Mouse (Mus musculus): ENCODE measurements around the gene Rasal1.

Rasal1 gene

GRCm38 (mm10) chr5:120621846-120622197, 26.8 kb upstream of the Rasal1 start:
- no peak for DNase-seq (ENCODE audit: low spot score in 2 of 2)

- DNase-seq (ENCODE audit: low spot score in 2 of 2) = no peak
Measured at GRCm38 (mm10) chr5:120622198-120622851, 26.3 kb upstream of the Rasal1 start.

DNA sequence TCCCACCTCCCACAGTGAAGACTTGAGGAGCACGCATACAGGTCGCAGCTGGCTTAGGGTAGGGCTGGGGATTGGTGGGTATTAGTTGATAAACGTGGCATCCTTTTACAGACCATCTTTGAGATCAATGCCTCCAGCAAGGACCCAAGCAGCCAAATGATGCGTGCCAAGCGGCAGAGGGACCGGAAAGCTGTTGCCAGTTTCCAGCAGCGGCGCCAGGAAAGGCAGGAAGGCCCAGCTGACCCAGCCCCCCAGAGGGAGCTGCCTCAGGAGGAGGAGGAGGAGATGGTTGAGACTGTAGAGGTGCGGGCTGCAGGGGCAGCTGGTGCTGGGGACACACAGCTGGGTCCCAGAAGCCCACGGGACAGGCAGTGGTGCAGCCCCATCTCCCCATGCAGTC, 24.2 kb upstream of the Rasal1 start:
- no peak for DNase-seq (ENCODE audit: low spot score in 2 of 2)

- no peak for DNase-seq (ENCODE audit: low spot score in 2 of 2)
Measured at GRCm38 (mm10) chr5:120626399-120626798, 22.2 kb upstream of the Rasal1 start.

GRCm38 (mm10) chr5:120627515-120628300, 20.9 kb upstream of the Rasal1 start:
- DNase-seq (ENCODE audit: low spot score in 2 of 2) = no peak

GRCm38 (mm10) chr5:120628624-120629023, 20.0 kb upstream of the Rasal1 start:
- DNase-seq (ENCODE audit: low spot score in 2 of 2) = no peak

- no peak for DNase-seq (ENCODE audit: low spot score in 2 of 2)
Measured at GRCm38 (mm10) chr5:120631128-120631527, 17.5 kb upstream of the Rasal1 start.

- no peak for DNase-seq (ENCODE audit: low spot score in 2 of 2)
Measured at GRCm38 (mm10) chr5:120631892-120632291, 16.7 kb upstream of the Rasal1 start.

DNA sequence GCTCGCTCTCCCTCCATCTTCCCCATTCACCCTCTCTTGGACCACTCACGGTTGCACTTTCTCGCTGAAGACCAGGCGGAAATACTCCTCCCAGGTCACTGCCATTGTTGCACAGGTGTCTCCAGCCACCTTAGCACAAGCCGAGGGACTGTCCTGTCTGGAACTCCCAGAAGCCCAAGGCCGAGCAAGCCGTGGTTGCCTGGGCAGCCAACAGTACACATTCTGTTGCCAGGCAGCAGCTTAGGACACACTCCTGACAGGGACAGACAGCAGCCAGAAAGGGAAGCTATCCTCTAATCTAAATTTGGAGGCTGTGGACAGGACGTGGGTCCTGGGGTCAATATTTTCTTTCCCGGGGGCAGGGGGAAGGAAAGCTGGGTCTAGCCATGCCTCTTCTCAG, 14.5 kb upstream of the Rasal1 start, which contains the start of gene Cfap73:
Gene Cfap73 (minus strand): TSS at position 105 of the 400 bp plus-strand sequence.
- DNase-seq (ENCODE audit: low spot score in 2 of 2) = no peak

GRCm38 (mm10) chr5:120634860-120635259, 13.8 kb upstream of the Rasal1 start:
- no peak for DNase-seq (ENCODE audit: low spot score in 2 of 2)

GRCm38 (mm10) chr5:120635633-120636032, 13.0 kb upstream of the Rasal1 start:
- no peak for DNase-seq (ENCODE audit: low spot score in 2 of 2)

GRCm38 (mm10) chr5:120640094-120640493, 8.5 kb upstream of the Rasal1 start:
- DNase-seq (ENCODE audit: low spot score in 2 of 2) = no peak

DNA sequence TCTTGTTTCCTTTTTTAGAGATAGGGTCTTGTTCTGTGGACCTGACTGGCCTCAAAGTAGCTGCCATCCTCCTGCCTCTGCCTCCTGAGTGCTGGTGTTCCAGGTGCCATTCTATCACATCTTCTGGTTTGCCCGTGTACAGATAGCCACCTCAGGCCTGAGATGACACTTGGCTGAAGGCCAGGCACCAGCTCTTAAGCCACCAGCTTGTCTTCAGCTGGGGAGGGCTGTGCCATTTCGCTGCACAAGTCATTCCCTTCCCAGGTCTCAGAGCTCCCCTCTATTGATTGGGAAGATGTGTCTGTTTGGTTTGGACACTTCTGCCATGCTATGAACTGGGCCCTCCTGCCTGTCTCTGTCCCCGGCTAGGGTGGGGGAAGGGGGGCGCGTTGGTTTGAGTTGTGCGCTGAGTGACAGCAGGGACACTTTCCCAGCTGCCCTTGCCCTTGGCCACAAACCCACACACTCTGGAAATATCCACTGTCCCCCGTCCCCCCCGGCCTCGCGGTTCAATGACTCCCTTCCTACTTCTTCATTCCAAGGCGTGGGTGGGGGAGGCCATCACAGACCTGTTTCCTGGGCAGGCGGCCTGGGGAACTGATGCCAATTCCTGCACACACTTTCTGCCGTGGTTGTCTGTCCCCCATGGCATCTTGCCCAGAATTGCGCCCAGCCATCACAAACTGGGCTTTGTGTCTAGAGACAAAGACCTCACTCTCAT, 5.1 kb upstream of the Rasal1 start:
- no peak for DNase-seq (ENCODE audit: low spot score in 2 of 2)

GRCm38 (mm10) chr5:120644227-120644626, 4.4 kb upstream of the Rasal1 start:
- DNase-seq (ENCODE audit: low spot score in 2 of 2) = no peak

DNA sequence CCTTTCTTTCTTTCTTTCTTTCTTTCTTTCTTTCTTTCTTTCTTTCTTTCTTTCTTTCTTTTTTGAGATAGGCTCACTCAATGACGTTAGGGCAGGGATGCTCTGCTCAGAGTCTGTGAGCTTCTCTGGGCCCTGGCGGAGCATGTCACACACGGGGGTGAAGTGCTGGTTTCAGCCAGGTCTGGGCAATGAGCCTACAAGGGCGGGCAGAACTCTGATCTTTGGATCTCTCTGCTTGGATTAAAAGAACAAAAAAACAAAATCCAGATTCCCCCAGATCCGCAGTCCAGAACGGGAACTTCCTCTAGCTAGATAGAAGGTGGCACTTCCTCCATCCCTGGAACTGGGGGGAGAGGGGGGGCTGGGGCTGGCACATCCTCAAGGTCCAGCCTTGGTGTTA, 2.8 kb upstream of the Rasal1 start:
- DNase-seq (ENCODE audit: low spot score in 2 of 2) = no peak

GRCm38 (mm10) chr5:120647361-120647760, 1.3 kb upstream of the Rasal1 start:
- no peak for DNase-seq (ENCODE audit: low spot score in 2 of 2)

DNA sequence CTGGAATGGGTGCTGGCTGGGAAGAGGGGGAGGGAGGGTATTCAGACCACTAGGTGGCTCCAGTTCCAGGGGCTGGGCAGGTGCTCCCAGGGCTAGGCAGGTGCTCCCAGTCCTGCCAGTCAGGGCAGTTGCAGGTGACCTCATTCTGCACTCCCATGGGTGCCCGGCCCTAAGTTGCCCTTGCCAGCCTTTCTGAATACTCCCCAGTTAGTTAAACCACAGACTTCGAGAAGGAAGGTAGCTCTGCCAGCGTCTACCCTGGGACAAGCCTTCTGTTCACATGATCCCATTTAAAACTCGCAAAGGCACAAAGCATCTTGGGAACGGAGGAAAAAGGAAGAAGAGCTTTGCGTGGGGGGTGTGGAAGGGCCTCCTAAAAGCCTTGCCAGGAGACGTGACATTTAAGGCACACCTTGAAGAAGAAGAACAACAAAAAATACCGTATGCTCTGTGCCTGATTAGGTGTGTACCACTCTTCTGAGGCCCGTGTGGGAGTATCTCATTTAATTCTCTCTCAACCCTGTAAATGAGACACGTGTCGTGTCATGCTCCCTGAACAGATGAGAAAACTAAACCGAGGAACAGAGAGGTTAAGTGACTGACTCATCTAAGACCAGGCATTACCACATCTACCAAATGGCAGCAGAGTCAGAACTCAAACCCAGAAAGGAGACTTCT, 659 bp upstream of the Rasal1 start:
- DNase-seq (ENCODE audit: low spot score in 2 of 2) = no peak

DNA sequence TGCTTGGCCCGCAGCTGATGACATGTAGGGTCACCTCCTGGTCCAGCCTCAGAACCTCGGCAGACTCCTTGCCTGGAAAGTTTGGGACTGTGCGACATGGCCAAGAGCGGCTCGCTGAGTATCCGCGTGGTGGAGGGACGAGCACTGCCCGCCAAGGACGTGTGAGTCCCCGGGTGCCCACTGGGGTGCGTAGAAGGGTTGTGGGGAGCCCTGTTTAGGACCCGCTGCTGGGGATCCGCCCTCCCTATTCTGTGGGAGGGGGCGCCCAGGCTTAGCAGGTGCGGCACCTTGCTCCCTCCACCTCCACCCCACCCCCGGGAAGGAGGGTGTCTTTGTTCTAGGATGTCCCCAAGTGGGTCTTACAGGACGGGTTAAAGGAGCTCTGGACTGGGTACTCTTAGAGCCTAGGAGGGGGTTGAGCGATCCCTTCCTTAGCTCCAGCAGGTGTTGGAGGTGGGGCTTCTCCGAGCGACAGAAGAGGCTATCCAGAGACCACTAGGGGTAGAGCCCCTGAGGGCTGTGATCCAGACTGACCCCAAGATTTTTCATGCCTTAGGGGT, 842 bp downstream of the Rasal1 start:
- DNase-seq (ENCODE audit: low spot score in 2 of 2) = no peak

DNA sequence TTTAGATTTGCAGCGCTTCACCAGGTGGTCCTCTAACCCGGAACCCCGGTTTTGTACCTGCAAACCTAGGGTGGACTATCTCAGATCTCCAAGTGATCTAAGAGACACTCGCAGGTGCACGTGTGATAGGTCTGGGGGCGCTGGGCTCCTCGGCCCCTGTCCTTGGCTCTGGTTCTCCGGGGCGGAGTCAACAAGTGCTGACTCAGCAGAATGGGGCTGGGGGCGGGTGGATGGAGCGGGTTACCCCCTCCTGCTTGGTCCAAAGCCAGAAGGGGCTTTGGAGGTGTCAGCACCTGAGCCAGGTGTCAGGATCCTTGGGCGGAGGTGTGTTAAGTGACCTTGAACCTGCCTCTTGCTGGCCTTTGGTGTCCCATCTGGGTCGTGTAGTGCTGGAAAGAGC, 1.3 kb downstream of the Rasal1 start:
- DNase-seq (ENCODE audit: low spot score in 2 of 2) = no peak

- no peak for DNase-seq (ENCODE audit: low spot score in 2 of 2)
Measured at GRCm38 (mm10) chr5:120651230-120651629, 2.6 kb downstream of the Rasal1 start.

DNA sequence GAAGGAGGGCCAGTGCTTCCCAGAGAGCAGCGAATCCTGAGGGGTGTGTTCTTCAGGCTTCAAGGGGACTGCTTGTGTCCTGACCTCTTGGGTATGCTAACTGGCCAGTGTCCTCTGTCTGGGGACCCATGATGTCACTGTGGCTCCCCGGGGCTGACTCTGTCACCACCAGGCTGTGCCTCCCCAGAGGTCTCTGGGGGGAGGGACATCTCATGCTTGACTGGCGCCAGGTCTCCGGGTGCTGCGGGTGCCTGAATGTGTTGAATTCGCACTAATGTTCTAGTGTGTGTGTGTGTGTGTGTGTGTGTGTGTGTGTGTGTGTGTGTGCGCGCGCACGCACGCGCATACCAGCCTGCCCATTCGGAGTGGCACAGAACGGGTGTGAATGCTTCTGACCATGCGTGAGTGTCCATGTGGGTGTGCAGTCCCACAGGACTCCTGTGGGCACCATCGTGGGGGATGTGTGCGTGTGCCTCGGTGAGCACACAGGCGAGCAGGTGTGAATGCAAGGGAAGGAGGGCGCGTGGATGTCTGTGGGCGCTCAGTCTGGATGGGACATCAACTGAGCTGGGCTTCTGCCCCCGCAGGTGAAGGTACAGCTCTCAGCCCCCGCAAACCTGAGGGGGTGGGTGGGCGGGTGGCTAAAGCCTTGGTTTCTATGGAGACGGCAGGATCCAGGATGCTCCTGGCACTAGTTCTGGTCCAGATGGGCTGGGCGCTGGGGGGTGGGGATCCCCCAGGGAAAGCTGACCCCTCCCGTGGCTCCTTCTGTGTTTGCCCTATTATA, 4.5 kb downstream of the Rasal1 start:
- DNase-seq (ENCODE audit: low spot score in 2 of 2) = no peak

All from frontal cortex, postnatal 25 days (tissue).